Mouse (Mus musculus) cerebellum, postnatal 4 days (tissue): ENCODE measurements around the gene Hmcn2.
A peak's percentile ranks its signal among the peaks of the same experiment; 100 is the strongest.

ENCODE experiments used
- DNase-seq, 2 experiments: peaks; one replicate each; pipeline ENCODE4 v3.0.0; 2022; ENCODE audit warnings: low spot score in 2 of 2, mixed read lengths in 1 of 2

The Hmcn2 gene

DNA sequence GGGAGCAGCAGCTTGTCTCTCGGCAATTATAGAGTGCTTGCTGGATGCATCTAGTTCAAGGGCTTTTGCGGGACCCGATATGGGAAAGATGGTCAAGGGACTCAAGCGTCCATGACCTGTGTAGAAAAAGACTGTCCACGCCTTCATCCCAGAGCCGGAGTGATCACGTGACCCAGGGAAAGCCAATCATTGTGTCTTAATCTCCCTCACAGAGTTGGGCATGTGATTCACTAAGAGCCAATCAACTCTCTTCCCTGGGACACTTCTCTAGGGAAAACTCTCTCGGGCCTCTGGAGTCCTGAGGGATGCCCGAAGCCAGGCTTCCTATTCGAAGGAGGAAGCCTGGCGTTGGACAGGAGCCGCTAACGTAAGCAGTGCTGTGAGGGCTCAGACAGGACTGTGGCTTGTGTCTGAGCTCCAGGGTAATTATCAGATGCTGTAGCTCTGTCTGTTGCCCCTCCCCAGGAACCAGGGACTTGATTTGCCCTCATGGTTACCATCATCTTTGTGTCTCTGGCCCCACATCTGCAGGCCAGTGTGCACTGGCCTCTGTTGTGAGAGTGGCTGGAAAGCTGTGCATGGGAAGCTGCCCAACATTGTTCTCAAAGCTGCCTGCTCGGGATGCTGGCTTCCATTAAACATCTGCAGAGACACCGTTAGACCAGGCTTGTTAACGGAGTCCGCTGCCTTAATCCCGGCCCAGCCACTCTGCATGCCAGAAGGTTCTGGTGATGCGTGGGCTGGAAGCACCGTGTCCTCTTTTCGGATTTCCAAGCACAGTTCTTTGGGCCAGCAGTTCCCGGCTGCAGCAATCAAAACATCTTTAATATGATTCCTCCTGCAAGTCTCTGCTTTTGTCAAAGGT lies 9.2 kb upstream of the Hmcn2 start:
- DNase-seq = no peak

DNA sequence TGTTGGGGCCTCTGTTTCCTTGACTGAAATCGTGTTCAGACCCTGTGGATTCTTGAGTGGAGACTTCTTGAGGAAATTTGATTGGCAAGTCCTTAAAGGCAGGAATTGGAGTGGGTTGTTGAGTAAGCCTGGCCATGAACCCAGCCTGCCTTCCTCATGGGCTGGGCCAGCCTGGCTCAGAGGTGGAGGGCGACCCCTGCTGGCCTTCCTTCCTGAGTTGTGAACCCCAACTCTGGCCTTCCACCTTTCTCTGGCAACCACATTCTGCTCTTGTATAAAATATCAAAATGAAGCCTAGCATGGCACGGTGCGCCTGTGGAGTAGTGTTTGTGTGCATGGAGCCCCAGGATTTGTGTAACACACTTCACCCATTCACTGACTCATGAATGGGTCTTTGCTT lies 8.5 kb upstream of the Hmcn2 start:
- DNase-seq = peak in 1 of 2 experiments; percentile 38

DNA sequence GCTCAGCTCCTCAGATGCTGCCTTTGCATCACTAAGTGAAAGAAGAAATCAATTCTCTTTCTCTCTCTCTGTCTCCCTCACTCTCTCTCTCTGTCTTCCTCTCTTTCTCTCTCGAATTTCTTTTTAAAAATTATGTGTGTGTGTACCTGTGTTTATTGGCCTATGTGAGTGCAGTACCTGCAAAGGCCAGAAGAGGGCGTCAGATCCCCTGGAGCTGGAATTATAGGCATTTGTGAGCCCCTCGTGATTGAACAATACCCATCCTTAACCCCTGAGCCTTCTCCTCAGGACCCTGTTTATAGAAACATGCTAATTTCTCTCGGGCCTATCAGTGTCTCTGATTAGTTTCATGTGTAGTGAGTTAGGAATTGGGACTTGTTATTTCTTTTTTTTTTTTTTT lies 6.0 kb upstream of the Hmcn2 start:
- DNase-seq = no peak

DNA sequence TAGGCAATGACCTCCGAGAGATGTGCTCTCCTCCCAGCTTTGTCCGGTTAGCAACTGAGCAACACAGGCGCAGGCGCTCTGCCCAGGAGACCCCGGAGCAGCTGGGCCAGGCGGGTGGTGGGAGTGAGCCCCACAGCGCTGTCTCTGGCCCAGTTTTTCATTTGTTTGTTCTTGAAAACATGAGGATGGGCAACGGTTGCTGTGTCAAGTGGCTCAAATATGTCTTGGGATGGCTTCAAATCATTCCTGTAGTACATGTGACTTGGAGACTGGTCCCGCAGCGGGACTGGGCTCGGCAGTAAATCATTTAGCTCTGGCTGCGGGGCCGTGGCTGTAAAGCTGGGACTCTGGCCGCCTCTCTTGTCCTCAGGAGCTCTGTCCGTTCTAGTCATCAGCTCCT lies 4.7 kb upstream of the Hmcn2 start:
- DNase-seq = no peak

DNA sequence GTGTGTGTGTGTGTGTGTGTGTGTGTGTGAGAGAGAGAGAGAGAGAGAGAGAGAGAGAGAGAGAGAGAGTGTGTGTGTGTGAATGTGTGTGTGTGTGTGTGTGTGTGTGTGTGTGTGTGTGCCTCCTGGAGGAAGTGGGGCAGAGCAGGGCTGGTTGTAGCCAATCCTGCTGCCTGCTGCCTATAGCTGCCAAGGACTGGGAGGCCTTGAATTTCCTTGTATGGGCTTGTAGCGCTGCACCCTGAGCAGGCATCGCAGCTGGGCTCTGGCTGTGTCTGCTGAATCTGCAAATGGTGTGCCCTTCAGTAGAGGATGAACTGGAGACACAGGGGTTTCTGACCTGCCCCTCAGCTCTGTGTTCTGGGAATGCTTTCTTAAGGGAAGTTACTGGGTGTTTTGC lies 3.9 kb downstream of the Hmcn2 start:
- no peak for DNase-seq

DNA sequence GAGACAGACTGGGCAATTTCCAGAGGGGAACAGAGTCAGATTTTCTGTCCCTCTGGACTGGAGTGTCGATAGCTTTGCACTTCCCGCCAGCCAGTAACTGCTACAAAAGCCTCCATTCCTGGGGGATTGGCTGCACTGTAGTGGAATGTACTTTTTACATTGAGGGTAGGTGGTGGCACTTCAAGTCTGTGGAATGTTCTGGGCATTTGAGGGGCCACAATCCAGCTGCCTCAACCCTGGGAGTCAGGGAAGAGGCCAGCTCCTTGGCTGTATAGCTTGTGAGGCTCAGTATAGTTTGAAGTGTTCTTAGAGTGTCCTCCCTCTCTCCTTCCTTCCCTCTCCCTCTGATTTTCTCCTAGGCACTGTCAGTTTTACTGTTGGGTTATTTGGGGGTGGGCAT lies 5.0 kb downstream of the Hmcn2 start:
- no peak for DNase-seq

DNA sequence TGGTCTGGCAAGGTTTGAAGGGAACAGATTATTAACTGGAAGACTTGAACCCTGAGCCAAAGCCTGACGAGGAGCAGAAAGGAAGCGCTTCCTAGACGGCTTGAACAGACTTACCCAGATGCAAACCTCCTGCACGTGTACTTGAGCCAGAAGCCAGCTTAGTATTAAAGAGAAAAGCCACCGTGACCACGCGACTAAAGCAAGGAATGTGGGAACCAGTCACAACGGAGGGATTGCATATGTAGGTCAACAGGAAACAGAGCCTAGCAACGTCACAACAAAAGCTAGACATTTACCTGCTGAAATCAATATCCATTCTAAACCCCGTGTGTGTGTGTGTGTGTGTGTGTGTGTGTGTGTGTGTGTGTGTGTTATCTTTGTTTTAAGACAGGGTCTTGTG lies 13.0 kb downstream of the Hmcn2 start:
- DNase-seq = no peak

DNA sequence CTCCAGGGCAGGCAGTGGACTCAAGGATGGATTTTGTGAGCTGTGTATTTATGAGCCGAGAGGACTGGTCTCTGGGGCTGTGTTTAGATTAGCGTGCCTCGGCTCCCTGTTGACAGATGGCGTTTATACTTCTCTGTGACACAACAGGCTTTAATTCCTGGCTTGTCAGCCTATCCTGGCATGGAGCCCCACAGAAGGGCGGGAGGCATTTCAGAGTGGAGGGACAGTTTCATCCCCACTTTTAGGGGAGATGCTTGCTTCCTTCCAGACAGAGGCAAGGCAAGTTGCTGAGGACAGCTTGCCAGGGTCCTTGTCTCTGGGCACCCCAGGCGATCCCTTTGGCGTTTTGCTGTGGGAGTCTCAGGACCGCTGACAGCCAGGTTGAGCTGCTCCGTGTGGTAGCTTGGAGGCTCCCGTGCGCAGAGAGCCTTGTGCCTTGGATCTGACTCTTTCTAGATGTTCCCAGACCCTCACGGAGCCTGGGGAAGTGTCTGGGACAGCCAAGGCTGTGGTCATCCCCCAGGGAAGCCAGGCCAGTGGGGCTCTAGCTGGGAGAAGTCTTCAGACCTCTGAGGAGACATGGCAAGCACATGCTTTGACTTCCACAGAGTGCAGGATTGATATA lies 23.6 kb downstream of the Hmcn2 start:
- DNase-seq = peak in 1 of 2 experiments; percentile 30

DNA sequence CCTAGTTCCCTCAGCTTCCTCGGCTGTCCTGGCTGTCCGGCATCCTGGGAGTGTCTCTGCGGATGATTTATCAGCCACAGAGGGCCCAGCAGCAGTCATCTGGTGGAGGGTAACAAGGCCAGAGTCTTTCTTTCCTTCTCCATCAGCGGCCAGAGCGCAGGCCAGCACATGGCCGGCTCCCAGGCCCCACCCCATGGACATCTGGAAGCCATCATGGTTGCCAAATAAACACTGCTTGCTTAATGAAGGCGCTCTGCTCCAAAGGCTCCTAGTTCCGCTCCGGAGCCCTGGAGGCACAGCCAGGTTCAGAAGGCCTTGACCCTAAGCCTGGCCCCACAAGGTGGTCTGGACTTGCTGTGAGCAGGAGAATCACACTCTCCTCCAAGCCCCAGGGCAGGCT lies 25.6 kb downstream of the Hmcn2 start:
- DNase-seq = peak in 1 of 2 experiments; percentile 32

DNA sequence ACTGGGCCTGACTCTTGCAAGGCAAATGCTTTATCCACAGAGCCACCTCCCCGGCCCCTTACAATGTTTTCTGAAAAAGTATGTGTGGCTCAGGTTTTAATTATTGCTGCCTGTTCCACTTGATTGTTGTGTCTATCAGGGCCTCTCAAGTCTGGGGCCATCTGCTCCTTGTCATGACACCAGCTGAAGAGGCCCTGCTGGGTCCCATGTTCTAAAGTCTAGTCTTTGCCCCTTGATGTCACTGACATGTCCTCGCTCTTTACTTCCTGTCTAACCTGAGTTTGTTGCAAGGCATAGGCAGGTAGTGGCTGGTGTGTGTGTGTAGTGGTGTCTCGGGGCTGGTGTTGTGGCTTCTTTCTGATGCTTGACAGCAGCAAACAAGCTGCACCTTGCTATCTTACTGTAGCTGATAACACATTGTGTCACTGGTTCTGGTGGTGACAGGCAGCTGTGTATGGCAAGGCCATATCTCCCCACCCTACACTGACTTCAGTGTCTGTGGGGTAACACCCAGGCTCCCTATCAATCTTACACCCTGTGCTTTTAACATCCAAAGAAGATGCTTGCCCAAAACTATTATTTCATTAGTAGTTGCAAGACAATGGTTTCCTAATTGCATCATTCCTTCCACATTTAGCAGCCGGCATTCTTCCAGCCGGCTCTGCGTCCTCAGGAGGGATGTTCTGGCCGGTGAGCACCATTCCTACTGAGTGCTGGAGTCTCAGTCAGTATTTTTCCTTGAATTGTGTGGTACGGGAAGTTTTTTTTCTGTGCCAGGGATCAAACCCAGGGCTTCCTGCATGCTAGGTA lies 27.7 kb downstream of the Hmcn2 start:
- DNase-seq = no peak

DNA sequence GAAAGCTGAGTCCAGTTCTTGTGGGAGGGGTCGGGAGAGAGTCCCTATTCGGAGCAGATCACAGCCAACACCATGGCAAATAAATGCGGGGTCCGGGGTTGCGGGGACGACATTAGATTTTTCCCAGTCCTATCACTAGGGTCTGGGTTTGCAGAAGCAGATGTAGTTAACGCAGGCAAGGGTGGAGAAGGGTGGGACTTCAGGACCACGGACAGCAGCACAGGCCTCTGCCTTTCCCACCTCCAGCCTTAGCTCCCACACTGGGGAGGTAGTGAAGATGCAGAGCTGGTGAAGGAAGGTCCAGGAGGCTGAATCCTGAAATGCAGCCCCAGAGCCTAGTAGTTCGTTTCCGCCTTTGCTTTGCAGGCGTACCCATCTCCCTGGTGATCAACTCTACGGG lies 31.9 kb downstream of the Hmcn2 start:
- DNase-seq = no peak

DNA sequence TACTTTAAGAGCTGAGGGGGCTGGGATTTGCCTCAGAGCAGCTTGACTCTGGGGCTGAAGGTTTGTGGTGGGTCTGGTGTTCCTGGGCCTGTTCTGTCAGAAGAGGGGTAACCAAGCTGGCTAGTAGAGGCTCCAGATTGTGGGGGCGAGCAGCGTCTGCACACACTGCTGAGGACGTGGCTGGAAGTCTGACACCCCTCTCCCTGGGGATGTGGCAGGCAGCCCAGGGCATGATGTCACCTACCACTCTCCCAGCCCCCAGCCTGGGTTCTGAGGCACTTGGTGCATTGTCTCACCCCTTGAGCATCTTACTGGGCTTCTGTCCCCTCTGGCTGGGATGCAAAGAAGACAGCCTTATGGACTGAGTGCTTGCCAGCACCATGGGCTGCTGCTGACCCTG lies 34.2 kb downstream of the Hmcn2 start:
- DNase-seq = peak in 1 of 2 experiments; percentile 45

DNA sequence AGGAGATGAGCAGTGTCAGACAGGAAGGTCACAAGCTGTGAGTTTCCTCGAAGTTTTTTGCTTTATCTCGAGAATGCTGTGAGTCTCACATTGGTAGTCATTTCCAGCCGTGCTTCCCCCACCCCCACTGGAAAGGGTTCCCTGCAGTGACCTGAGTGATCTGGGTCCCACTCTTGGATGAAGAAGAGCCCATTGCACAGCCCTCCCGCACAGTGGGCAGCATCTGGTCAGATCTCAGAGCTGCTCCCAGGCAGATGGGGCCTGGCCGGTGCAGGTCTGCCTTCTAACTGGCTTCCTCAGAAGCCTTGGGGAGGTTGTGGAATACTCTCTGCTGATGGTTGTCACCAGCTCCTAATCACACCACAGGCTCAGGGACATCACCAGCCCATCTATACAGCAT lies 34.6 kb downstream of the Hmcn2 start:
- no peak for DNase-seq

DNA sequence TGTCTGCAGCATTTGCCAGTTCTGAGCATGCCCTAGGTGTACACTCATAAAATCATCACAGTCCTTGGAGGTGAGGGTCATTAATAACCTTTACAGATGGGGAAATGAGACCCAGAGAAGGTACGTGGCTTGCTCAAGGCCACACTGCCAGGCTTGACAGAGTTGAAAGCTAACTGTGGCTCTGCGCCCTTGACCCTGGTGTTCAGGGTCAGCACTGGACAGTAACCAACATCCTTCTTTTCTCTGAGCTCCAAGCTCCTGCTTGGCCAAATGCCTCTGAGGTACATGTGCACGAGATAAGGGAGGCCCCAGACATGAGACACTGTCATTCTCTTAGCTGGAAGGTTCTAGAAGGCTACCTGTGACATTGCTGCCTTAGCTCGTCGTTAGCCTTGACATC lies 42.6 kb downstream of the Hmcn2 start:
- no peak for DNase-seq

DNA sequence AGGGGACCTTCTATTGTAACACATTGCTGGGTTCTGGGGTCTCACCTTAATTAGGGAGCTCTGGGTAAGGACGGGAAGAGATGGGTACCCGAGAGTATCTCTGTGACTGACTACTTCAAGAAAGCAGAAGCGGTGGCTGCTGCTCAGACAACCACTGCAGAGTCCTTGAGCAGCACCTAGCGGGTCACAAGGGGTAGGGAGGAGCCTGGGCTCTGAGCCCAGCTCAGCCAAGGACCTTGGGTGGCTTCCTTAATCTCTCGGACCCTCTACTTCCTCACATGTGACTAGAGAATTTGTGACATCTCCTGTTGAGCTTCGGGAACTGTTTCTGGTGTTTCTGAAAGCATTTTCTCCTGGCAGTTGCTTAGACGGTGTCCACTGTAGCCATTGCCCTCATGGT lies 45.1 kb downstream of the Hmcn2 start:
- DNase-seq = no peak

DNA sequence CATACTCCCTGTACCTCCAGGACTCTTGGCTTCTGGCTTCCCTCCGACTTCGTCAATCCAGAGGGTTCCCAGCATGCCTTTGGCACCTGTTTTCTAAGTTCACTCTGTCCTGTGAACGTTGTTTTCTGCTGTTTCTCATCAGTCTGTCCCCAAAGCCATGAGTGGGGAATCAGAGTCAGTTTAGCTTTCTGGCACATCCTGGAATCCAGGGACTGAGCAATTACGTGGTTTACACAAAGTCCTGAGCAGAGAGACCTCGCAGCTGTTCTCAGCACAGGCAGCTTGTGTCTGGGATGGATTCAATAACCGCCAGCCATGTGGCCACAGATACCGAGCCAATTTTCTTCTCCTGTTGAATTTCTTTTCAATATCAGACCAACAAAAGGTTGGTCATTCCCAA lies 53.0 kb downstream of the Hmcn2 start:
- DNase-seq = no peak

DNA sequence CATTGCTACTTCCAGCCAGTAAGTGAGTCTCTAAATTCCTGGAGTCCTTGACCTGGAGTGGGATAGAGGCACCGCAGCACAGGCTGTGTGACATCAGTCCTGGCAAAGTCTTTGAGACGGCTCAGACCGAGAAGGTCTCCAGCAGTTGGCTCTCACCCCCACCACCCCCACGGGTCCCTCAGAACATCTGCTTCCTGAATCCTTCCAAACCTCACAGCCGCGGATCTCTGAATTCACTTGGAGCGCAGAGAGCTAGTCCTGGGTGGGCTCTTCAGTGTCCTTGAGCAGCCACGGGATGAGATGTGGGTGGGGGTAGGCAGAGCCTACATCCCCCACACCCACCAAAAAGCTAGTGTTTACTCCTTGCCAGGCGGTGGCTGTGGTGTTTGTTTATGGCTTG lies 57.2 kb downstream of the Hmcn2 start:
- no peak for DNase-seq

DNA sequence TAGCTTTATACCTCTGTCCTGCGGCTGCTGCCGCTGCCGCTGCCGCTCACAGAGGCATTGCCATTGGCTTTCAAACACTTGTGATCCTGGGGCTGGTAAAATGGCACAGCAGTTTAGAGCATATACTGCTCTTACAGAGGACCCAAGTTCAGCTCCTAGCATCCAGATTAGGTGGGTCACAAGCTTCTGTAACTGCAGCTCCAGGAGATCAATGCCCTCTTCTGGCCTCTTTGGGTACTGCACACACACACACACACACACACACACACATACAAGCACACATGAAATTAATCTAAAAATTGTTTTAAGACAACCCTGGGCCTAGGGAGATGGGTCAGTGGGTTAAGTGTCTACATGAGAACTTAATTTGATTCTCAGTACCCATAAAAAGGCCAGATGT lies 58.0 kb downstream of the Hmcn2 start:
- DNase-seq = no peak

DNA sequence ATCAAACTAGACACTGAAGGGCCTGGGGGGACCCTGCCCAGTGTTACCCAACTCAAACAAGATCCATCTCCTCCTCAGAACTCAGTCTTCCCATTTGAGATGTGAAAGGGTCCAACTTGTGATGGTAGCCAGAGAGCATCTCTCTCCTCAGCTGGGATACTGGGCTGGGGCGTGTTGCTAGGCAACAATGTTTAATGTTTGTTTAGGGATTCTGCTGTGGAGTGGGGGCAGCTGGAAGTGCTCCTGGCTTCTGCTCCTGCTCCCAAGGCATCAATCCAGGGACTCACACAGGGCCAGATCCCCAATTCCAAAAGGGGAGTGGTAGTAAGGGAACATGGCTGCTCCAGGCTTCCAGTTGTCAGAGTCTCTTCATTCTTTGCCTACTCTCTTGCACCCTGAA lies 60.2 kb downstream of the Hmcn2 start:
- DNase-seq = no peak

DNA sequence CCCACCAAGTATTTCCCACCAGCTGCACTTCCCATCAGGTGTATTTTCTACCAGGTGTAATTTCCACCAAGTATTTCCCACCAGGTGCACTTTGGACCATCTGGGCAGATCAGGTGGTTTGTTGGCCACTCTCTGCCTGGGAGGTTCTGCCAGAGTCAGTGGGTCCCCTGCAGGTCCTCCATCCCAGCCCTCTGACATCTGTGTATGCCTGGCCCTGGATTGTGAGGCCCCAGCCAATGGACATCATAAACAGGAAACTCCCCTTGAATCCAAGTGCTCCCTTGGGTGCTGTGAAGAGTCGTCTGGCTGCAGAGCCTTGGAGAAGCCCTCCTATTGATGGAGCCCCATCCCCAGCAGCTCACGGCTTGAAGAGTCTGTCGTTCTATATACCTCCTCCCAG lies 61.8 kb downstream of the Hmcn2 start:
- DNase-seq = no peak

DNA sequence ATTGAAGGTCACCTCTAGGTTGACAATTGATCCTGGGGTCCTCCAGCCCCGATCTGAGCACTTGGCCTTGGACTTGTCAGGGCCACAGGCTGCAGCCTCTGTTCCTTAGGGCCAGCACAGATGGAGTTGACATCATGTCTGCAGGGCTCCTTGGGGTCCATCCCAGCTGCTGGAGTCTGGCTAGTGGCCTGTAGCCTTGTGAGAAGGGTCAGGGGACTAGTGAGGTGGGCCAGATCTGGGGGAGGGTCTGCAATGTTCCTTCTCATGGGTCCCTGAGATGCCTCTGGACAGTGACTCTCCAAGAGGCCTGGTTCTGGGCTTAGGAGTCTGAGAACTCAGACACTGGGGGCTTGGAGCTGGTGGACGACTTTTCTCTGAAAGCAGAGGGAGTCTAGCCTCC lies 63.3 kb downstream of the Hmcn2 start:
- DNase-seq = no peak

DNA sequence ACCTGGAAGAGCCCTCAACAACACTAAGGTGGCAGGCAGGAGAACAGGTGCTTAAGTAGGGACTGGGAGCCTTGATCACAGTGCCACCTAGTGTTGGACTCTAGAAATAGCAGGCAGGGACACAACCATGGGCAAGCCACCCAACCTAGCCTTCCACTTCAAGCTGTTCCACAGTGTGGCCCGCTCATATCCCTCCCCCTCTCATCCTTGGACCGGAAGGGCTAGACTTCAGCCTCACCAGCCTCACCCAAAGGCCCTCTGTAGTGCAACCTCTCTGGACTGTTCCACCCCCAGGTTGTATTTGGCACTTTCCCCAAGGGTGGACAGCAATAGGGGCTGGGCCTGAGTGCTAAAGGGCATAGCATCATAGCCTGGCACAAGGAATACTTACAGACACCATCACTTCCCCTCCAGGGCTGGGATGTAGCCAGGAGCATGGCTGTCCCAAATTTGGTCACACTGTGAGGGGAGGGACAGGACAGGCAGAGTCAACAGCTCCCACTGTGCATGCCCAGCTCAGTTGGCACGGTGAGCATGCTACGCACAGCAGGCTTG lies 67.2 kb downstream of the Hmcn2 start:
- peak in 1 of 2 experiments; percentile 71 for DNase-seq
